Mouse (Mus musculus) central nervous system, embryonic 18 days (tissue): ENCODE results near the gene Gm30191. TPM values are rescaled to one million over a fixed set of nuclear protein-coding genes. Genes with fewer than 3 reads are reported as not detected.

ENCODE experiments used
- polyA plus RNA-seq: library from polyadenylated mRNA; depleted of rRNA; stranded (reverse); fragments of >200 nt; gene quantifications from 2 replicates; pipeline ENCODE4 v1.2.3, GENCODE M21; 2012; rRNA removed

Gene Gm30191
- polyA plus RNA-seq: 0.14 and 0.25 TPM in 2 replicates

GRCm38 (mm10) chr4:134246719-134247258 lies at the start of gene Gm30191:
TSS of gene Gm30191 (plus strand) at chr4:134246935.

GRCm38 (mm10) chr4:134202904-134203303 lies 43.8 kb upstream of the Gm30191 start, which contains the start of gene Gm7534:
TSS of gene Gm7534 (minus strand) at chr4:134203004.

GRCm38 (mm10) chr4:134227194-134227593 lies 19.5 kb upstream of the Gm30191 start, which contains the start of gene Catsper4:
TSS of gene Catsper4 (minus strand) at chr4:134227383.

GRCm38 (mm10) chr4:134238279-134238651 lies 8.5 kb upstream of the Gm30191 start, which contains the start of gene Cnksr1:
TSS of gene Cnksr1 (minus strand) at chr4:134238399.

GRCm38 (mm10) chr4:134243516-134244250 lies 3.1 kb upstream of the Gm30191 start, which contains the start of gene E130218I03Rik:
TSS of gene E130218I03Rik (plus strand) at chr4:134243662.

GRCm38 (mm10) chr4:134245148-134245843 lies 1.4 kb upstream of the Gm30191 start, which contains the start of gene Zfp593:
TSS of gene Zfp593 (minus strand) at chr4:134245592.

GRCm38 (mm10) chr4:134253722-134254324 lies 7.1 kb downstream of the Gm30191 start, which contains the start of gene Grrp1:
TSS of gene Grrp1 (minus strand) at chr4:134254106.

GRCm38 (mm10) chr4:134287575-134288025 lies 40.9 kb downstream of the Gm30191 start, which contains the start of gene Pdik1l:
TSS of gene Pdik1l (minus strand) at chr4:134287895.

Other genes with a start within 250 kb of the Gm30191 start
- gene Dhdds, start 246.0 kb upstream of the Gm30191 start, polyA plus RNA-seq: 50.9 and 52.2 TPM in 2 replicates
- gene Lin28a, start 228.1 kb upstream of the Gm30191 start, polyA plus RNA-seq: 0.17 and 0.21 TPM in 2 replicates
- gene Zfp683, start 193.1 kb upstream of the Gm30191 start, polyA plus RNA-seq: not detected in 2 replicates
- gene Crybg2, start 186.1 kb upstream of the Gm30191 start, polyA plus RNA-seq: 5.2 and 5.3 TPM in 2 replicates
- 1.4 TPM in 2 replicates for gene Cd52, start 151.9 kb upstream of the Gm30191 start, polyA plus RNA-seq
- gene Ubxn11, start 144.4 kb upstream of the Gm30191 start, polyA plus RNA-seq: 25.0 and 26.3 TPM in 2 replicates
- gene Sh3bgrl3, start 118.1 kb upstream of the Gm30191 start, polyA plus RNA-seq: 303 and 333 TPM in 2 replicates
- gene Cep85, start 59.8 kb upstream of the Gm30191 start, polyA plus RNA-seq: 20.0 and 23.9 TPM in 2 replicates
- not detected in 2 replicates for gene Gm7534, start 43.9 kb upstream of the Gm30191 start, polyA plus RNA-seq
- gene Catsper4, start 19.6 kb upstream of the Gm30191 start, polyA plus RNA-seq: 0.09 and 0.14 TPM in 2 replicates
- 0.35 and 0.74 TPM in 2 replicates for gene Cnksr1, start 8.5 kb upstream of the Gm30191 start, polyA plus RNA-seq
- 0.11 TPM in 1 of 2 replicates, not detected in the other for gene E130218I03Rik, start 3.3 kb upstream of the Gm30191 start, polyA plus RNA-seq
- 14.1 and 14.4 TPM in 2 replicates for gene Zfp593, start 1.3 kb upstream of the Gm30191 start, polyA plus RNA-seq
- 21.6 and 22.1 TPM in 2 replicates for gene Grrp1, start 7.2 kb downstream of the Gm30191 start, polyA plus RNA-seq
- gene Pdik1l, start 41.0 kb downstream of the Gm30191 start, polyA plus RNA-seq: 17.9 and 19.9 TPM in 2 replicates
- 0.36 and 0.60 TPM in 2 replicates for gene Trim63, start 68.2 kb downstream of the Gm30191 start, polyA plus RNA-seq
- gene Slc30a2, start 96.2 kb downstream of the Gm30191 start, polyA plus RNA-seq: 0.05 and 0.69 TPM in 2 replicates
- gene Extl1, start 136.9 kb downstream of the Gm30191 start, polyA plus RNA-seq: 1.1 and 1.2 TPM in 2 replicates
- 15.4 and 16.4 TPM in 2 replicates for gene Pafah2, start 149.4 kb downstream of the Gm30191 start, polyA plus RNA-seq
- 2,052 and 2,688 TPM in 2 replicates for gene Stmn1, start 221.4 kb downstream of the Gm30191 start, polyA plus RNA-seq
- 27.0 and 28.2 TPM in 2 replicates for gene Paqr7, start 249.8 kb downstream of the Gm30191 start, polyA plus RNA-seq